Mouse (Mus musculus) embryonic stem cell, embryonic (primary cell): ENCODE results near the gene Zfp942.
"Not testable (repeated sequence)": the region's sequence is repeated elsewhere in the genome, so short reads cannot be mapped to it uniquely, and the experiment has no call there.

ENCODE experiments used
- CTCF ChIA-PET, 4 experiments: fragments of 300-600 bp in 2 of 4; fragments of 350-600 bp in 2 of 4; sonication (Branson Sonifier 250); formaldehyde crosslinking; loops; one replicate each; lab custom pipeline; 2022; ENCODE audit warnings: inconsistent platforms in 2 of 4; lab: Charles Lee
- POLR2A ChIA-PET, 4 experiments: fragments of 300-600 bp in 2 of 4; fragments of 350-600 bp in 2 of 4; sonication (Branson Sonifier 250); formaldehyde crosslinking; loops; one replicate each; lab custom pipeline; 2022; ENCODE audit warnings: antibody characterized with exemption in 4 of 4, inconsistent platforms in 1 of 4; lab: Charles Lee

The Zfp942 gene

DNA sequence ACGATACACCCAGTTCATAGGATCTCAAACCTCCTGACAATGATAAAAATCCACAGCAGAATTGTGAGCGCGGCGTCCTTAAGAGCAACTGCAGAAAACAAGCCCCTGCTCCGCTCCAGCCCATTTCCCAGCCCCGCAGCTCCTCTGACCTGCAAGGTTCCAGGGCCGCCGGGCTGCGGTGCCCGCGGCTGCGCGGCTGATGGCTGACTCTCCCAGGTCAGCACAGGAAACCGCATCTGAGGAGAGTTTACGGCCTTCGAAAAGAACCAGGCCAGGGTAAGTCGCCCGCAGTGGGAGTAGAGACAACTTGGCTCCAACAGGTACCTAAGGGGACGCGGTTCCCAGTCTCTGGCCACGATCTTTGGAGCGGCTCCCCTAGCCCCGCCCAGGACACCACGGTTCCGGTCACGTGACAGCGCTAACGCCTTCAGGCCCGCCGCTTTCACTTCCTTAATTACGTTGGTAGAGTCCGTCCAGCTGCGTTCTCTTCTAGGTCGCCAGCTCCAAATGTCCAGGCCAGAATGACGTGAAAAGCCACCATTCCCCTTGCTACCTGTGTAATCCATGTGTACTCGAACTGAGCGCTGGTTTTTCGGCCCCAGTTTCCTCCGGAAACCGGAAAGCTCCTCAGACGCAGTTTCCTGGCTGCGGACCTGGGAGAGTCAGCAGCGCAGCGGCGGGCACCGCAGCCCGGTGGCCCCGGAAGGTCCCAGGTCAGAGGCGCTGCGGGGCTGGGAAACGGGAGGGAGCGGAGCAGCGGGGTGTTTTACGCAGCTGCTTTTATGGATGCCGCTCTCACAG, at the start of gene Zfp942, which contains the start of gene Zfp943:
TSS of gene Zfp942 (minus strand) at position 358 of the 801 bp plus-strand sequence.
TSS of gene Zfp943 (plus strand) at position 446 of the 801 bp plus-strand sequence.
- POLR2A ChIA-PET = interaction anchor here in 2 of 4 experiments (0.6 to 1.4 kb wide), 6 partner anchors 37 to 462 kb away, joined by 3 to 4 read pairs (median 3); partner anchors contain the start of genes Zfp758 (in 1 of the 2), Zfp944 (in 1 of the 2), Zfp946 (in 1 of the 2) and Zfp983 (in 1 of the 2)
- CTCF ChIA-PET = not testable (repeated sequence)

DNA sequence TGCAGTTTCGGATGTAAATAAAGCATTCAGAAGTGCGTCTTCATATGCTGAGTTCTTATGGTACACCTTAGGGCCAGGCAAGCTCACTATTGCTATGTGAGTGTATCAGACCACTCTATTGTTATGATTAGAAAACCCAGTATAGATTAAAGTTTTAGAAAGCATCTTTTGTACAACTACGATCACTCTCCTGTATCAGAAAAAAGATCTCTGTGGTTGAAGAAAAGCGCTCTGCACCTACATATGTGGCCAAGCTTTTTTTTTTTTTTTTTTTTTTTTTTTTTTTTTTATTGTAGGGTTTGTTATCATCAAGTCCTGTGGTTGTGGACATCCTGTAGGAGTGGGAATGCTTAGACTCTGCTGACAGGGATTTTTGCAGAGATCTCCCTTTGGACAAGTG, 1.0 kb upstream of the Zfp942 start:
- ChIA-PET CTCF (no interaction called here), POLR2A (interaction anchor here in 2 of 4 experiments (0.6 to 1.4 kb wide), 5 partner anchors 8 to 461 kb away, joined by 3 to 5 read pairs (median 4); partner anchors contain the start of gene Zfp946 (in 1 of the 2))

DNA sequence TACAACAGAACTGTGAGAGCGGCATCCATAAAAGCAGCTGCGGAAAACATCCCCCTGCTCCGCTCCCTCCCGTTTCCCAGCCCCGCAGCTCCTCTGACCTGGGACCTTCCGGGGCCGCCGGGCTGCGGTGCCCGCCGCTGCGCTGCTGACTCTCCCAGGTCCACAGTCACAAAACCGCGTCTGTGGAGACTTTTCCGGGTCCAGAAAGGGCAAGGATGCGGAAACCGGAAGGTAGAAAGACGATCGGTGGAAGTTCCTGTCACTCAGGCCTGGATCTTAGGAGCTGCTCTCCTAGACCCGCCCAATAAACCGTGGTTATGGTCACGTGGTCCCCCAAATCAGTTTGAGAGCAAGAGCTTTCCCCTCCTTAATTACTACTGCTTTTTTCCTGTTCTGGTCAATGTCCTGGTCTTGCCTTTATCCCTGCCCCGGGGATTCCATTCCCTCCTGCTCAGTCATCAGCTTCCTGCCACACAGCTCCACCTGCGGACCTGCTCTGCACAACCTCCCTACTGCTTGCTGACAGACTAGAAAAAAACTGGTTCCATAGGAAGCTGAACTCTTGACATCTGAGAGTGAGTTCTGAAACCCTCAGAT, 52.7 kb downstream of the Zfp942 start, which contains the start of gene Zfp995:
TSS of gene Zfp995 (minus strand) at position 471 of the 597 bp plus-strand sequence.
- POLR2A ChIA-PET = interaction anchor here in 3 of 4 experiments (0.5 to 1.2 kb wide), 7 partner anchors 19 to 230 kb away, joined by 3 to 7 read pairs (median 3); no protein-coding TSS in a partner anchor
- CTCF ChIA-PET = interaction anchor here in 2 of 4 experiments (0.6 kb wide), 2 partner anchors 64 to 373 kb away, joined by 3 to 9 read pairs; partner anchors contain the start of gene Zfp820 (in 1 of the 2)

DNA sequence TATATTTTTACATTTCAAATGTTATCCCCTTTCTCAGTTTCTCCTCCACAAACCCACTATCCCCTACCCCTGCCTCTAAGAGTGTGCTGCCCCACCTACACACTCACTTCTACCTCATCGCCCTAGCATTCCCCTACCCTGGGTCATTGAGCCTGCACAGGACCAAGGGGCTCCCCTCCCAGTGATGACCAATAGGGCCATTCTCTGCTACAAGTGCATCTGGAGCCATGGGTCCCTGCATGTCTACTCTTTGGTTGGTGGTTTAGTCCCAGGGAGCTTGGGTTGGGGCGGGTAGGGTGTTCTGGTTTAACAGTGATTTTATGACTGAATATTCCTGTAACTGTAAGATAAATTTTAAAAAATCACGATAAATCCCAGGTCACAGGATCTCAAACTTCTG, 53.2 kb downstream of the Zfp942 start:
- ChIA-PET CTCF (interaction anchor here in 2 of 4 experiments (0.6 to 0.7 kb wide), 2 partner anchors 64 to 73 kb away, joined by 3 read pairs; partner anchors contain the start of gene Zfp820 (in 1 of the 2)), POLR2A (interaction anchor here in 2 of 4 experiments (1.0 to 1.2 kb wide), 3 partner anchors 19 to 229 kb away, joined by 3 to 4 read pairs (median 3); no protein-coding TSS in a partner anchor)
